In genomic region chr1:109898652-109899051, GRCm38 (mm10) we compare ENCODE assay signal across 20 mouse cellular contexts.
DNase-seq lines count a peak whose midpoint lies in the region; ATAC-seq lines count a peak whose summit lies in the region.
"Had no signal": no experiment of that assay in that cellular context is flagged by ENCODE, and none has a peak within 500 bp of the region (broad histone marks: within the 10 kb centered on the region; RNA-seq: fewer than 3 reads in every experiment).

No protein-coding gene starts in this region.

- no peaks in the 10 kb centered on the region for H3K27me3 ChIP-seq in forebrain, embryonic 14.5 days (replicated peaks; ENCODE audit: control insufficient read depth, insufficient read depth, low read length)
- no peaks in the 10 kb centered on the region for H3K27me3 ChIP-seq in forebrain, embryonic 12.5 days
- no peaks in the 10 kb centered on the region for H3K27me3 ChIP-seq in forebrain, embryonic 16.5 days (replicated peaks; ENCODE audit: control insufficient read depth, insufficient read depth, low read length)
- H3K27me3 ChIP-seq: embryonic facial prominence, embryonic 12.5 days; heart, embryonic 15.5 days; hindbrain, embryonic 13.5 days had no signal

- 14% methylated on average over 1 of the region's 1 CpGs for WGBS in forebrain, embryonic 14.5 days
- WGBS in forebrain, embryonic 12.5 days: 20% methylated on average over 1 of the region's 1 CpGs
- 21% methylated on average over 1 of the region's 1 CpGs for WGBS in forebrain, embryonic 16.5 days

- no peak overlapping the region for H3K4me3 ChIP-seq in forebrain, embryonic 14.5 days (ENCODE audit: low read depth, low read length)
- H3K4me3 ChIP-seq in forebrain, embryonic 12.5 days (replicated peaks): no peak overlapping the region
- H3K4me3 ChIP-seq in forebrain, embryonic 16.5 days (replicated peaks; ENCODE audit: low read length): no peak overlapping the region
- H3K4me3 ChIP-seq: embryonic facial prominence, embryonic 12.5 days; heart, adult 2 months; heart, embryonic 15.5 days; hindbrain, embryonic 13.5 days had no signal

- H3K27ac ChIP-seq in forebrain, embryonic 14.5 days (ENCODE audit: low read depth, low read length): no peak overlapping the region
- no peak overlapping the region for H3K27ac ChIP-seq in forebrain, embryonic 12.5 days
- no peak overlapping the region for H3K27ac ChIP-seq in forebrain, embryonic 16.5 days (ENCODE audit: low read length)
- H3K27ac ChIP-seq: embryonic facial prominence, embryonic 12.5 days; heart, adult 2 months; heart, embryonic 15.5 days; hindbrain, embryonic 13.5 days; hindbrain, postnatal 0 days had no signal

- no peaks in the 10 kb centered on the region for H3K4me1 ChIP-seq in forebrain, embryonic 14.5 days (ENCODE audit: control insufficient read depth, insufficient read depth, low read length)
- no peaks in the 10 kb centered on the region for H3K4me1 ChIP-seq in forebrain, embryonic 12.5 days
- H3K4me1 ChIP-seq in forebrain, embryonic 16.5 days (replicated peaks; ENCODE audit: control insufficient read depth, insufficient read depth, low read length): no peaks in the 10 kb centered on the region
- H3K4me1 ChIP-seq: embryonic facial prominence, embryonic 12.5 days; heart, embryonic 15.5 days; hindbrain, embryonic 13.5 days had no signal

- peak; percentile 79 for ATAC-seq in forebrain, embryonic 14.5 days
- ATAC-seq in forebrain, embryonic 12.5 days (ENCODE audit: low FRiP score): no peak; the same call in 1 of the 2 replicates
- ATAC-seq in forebrain, embryonic 16.5 days: peak; percentile 84
- ATAC-seq in frontal cortex, adult (ENCODE audit: low TSS enrichment): no peak
- ATAC-seq: activated CD4-positive, CD25-positive, alpha-beta regulatory T cell, adult 4 months; hindbrain, postnatal 0 days had no signal

- peak; percentile 11 for DNase-seq in embryo, embryonic 10 days (ENCODE audit: low spot score)
- no peak for DNase-seq in embryo, embryonic 9.5 days (ENCODE audit: extremely low spot score)
- DNase-seq in forebrain, embryonic 14.5 days (ENCODE audit: low spot score): peak; percentile 75
- peak; percentile 14 for DNase-seq in embryo, embryonic 10.5 days (ENCODE audit: low spot score)
- DNase-seq: adrenal gland, postnatal 14 days; cerebellum, adult 18-20 months; cerebellum, adult 9-11 months; gastrocnemius, postnatal 14 days; heart, adult 2 months; heart, postnatal 14 days; kidney, adult 11 months had no signal

- H3K4me2 ChIP-seq in forebrain, embryonic 14.5 days (ENCODE audit: low read length): no peak overlapping the region
- no peak overlapping the region for H3K4me2 ChIP-seq in forebrain, embryonic 12.5 days
- H3K4me2 ChIP-seq in forebrain, embryonic 16.5 days (ENCODE audit: low read length): no peak overlapping the region
- H3K4me2 ChIP-seq: embryonic facial prominence, embryonic 12.5 days; heart, embryonic 11.5 days; heart, embryonic 15.5 days; hindbrain, embryonic 13.5 days had no signal

- no peaks in the 10 kb centered on the region for H3K9me3 ChIP-seq in forebrain, embryonic 14.5 days (replicated peaks; ENCODE audit: control insufficient read depth, low read length)
- no peaks in the 10 kb centered on the region for H3K9me3 ChIP-seq in forebrain, embryonic 12.5 days
- H3K9me3 ChIP-seq in forebrain, embryonic 16.5 days (ENCODE audit: control insufficient read depth, low read length): no peaks in the 10 kb centered on the region
- H3K9me3 ChIP-seq: embryonic facial prominence, embryonic 12.5 days; heart, embryonic 15.5 days; hindbrain, embryonic 13.5 days had no signal

- no peak overlapping the region for H3K9ac ChIP-seq in forebrain, embryonic 14.5 days (ENCODE audit: low read length)
- H3K9ac ChIP-seq in forebrain, embryonic 12.5 days: no peak overlapping the region
- no peak overlapping the region for H3K9ac ChIP-seq in forebrain, embryonic 16.5 days (replicated peaks; ENCODE audit: low read depth, low read length)
- H3K9ac ChIP-seq: embryonic facial prominence, embryonic 12.5 days; heart, embryonic 15.5 days; hindbrain, embryonic 13.5 days had no signal

- no peaks in the 10 kb centered on the region for H3K36me3 ChIP-seq in forebrain, embryonic 14.5 days (ENCODE audit: control insufficient read depth, insufficient read depth, low read length)
- no peaks in the 10 kb centered on the region for H3K36me3 ChIP-seq in forebrain, embryonic 12.5 days (replicated peaks)
- no peaks in the 10 kb centered on the region for H3K36me3 ChIP-seq in forebrain, embryonic 16.5 days (ENCODE audit: control insufficient read depth, insufficient read depth)
- H3K36me3 ChIP-seq: embryonic facial prominence, embryonic 12.5 days; heart, embryonic 15.5 days; hindbrain, embryonic 13.5 days had no signal

Comparison
In these comparisons a context has a peak if more than half of its experiments do, and no peak if none do; other contexts are left out.
1. ATAC-seq: peak in forebrain, embryonic 14.5 days (single experiment) and forebrain, embryonic 16.5 days (single experiment); none in forebrain, embryonic 12.5 days (single experiment) and frontal cortex, adult (single experiment).